In the genomic region with DNA sequence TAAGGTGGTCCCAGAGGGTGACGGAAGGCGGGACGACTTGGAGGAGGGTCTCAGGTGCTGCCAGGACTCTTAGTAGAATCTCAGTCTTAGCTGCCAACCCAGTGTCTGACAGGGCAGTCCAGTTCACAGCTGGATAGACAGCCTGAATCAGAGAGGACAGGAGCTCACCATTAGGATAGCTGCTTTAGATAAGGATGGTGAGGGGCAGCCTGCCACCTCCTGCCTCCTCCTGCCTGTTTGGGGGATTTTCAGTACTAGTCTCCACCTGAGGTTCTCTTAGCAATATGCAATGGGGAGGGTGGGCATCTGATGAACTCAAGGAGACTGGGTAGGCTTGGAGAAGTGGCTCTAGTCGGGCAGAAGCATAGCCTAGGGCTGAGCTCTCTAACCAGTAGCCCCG, we compare ENCODE assay signal across 8 mouse cellular contexts. TPM values are rescaled to one million over a fixed set of nuclear protein-coding genes. Genes with fewer than 3 reads are reported as not detected.
DNase-seq lines count a peak whose midpoint lies in the region; ATAC-seq and TF ChIP-seq lines count a peak whose summit lies in the region.

No protein-coding gene starts in this region.

- H3K79me2 ChIP-seq in macrophage (ENCODE audit: inconsistent target), result peaks cover 59% of the 10 kb centered on the region

- H3K4me2 ChIP-seq in heart, embryonic 12.5 days, result peak overlapping the region; percentile 74
- H3K4me2 ChIP-seq in forebrain, postnatal 0 days (ENCODE audit: low read depth), result peak overlapping the region; percentile 85

- no peak for ATAC-seq in heart, embryonic 12.5 days (ENCODE audit: insufficient number of reproducible peaks, low FRiP score)
- ATAC-seq in G1E (ENCODE audit: extremely low read depth, insufficient number of reproducible peaks, low FRiP score, poor library complexity, severe bottlenecking), result no peak
- no peak for ATAC-seq in forebrain, postnatal 0 days

- no peak for DNase-seq in heart, postnatal 4 days
- no peak for DNase-seq in G1E (ENCODE audit: low spot score)
- DNase-seq in forebrain, postnatal 0 days, result peak; percentile 24
- no peak for DNase-seq in gastrocnemius, adult 18-20 months (ENCODE audit: low spot score)
- DNase-seq in left cerebral cortex, postnatal 4 days, result no peak
- no peak for DNase-seq in thymus, postnatal 0 days (ENCODE audit: low spot score)

- H3K4me1 ChIP-seq in heart, embryonic 12.5 days (replicated peaks), result peaks cover 40% of the 10 kb centered on the region
- peaks cover 49% of the 10 kb centered on the region for H3K4me1 ChIP-seq in G1E (ENCODE audit: insufficient read depth, low read depth, low read length)
- peaks cover 16% of the 10 kb centered on the region for H3K4me1 ChIP-seq in forebrain, postnatal 0 days (ENCODE audit: insufficient read depth)

- intact Hi-C loops in left cerebral cortex, postnatal 4 days (cut with DNase I), result no loop called here

- H3K27me3 ChIP-seq in heart, embryonic 12.5 days (replicated peaks), result no peaks in the 10 kb centered on the region
- no peaks in the 10 kb centered on the region for H3K27me3 ChIP-seq in G1E (ENCODE audit: insufficient read depth, low read length)
- no peaks in the 10 kb centered on the region for H3K27me3 ChIP-seq in forebrain, postnatal 0 days (ENCODE audit: insufficient read depth, low read length)

- no peaks in the 10 kb centered on the region for H3K9me3 ChIP-seq in heart, embryonic 12.5 days (replicated peaks)
- H3K9me3 ChIP-seq in G1E (replicated peaks), result no peaks in the 10 kb centered on the region
- H3K9me3 ChIP-seq in forebrain, postnatal 0 days (ENCODE audit: low read length), result no peaks in the 10 kb centered on the region

- WGBS in heart, embryonic 12.5 days, result 48% methylated on average over 5 of the region's 5 CpGs
- 43% methylated on average over 5 of the region's 5 CpGs for WGBS in forebrain, postnatal 0 days
- 74% methylated on average over 5 of the region's 5 CpGs for WGBS in macrophage (ENCODE audit: missing documents)

- H3K36me3 ChIP-seq in heart, embryonic 12.5 days, result peaks cover 20% of the 10 kb centered on the region
- peaks cover 60% of the 10 kb centered on the region for H3K36me3 ChIP-seq in G1E (replicated peaks)
- peaks cover 23% of the 10 kb centered on the region for H3K36me3 ChIP-seq in forebrain, postnatal 0 days (ENCODE audit: insufficient read depth)
- peaks cover 15% of the 10 kb centered on the region; the same call in 1 of the 2 replicates for H3K36me3 ChIP-seq in macrophage (ENCODE audit: inconsistent target)

- H3K27ac ChIP-seq in heart, embryonic 12.5 days (ENCODE audit: poor library complexity, severe bottlenecking), result peak overlapping the region; percentile 96; the same call in 1 of the 2 replicates
- no peak overlapping the region; the same call in 1 of the 2 replicates for H3K27ac ChIP-seq in forebrain, postnatal 0 days (ENCODE audit: low read depth, low read length)
- H3K27ac ChIP-seq in macrophage, result peak overlapping the region; percentile 62

- TF ChIP-seq CTCF in G1E (IDR thresholded peaks at IDR 0.05; ENCODE audit: low read depth, low read length), result no peak
- no peak for TF ChIP-seq CTCF in forebrain, postnatal 0 days (IDR thresholded peaks at IDR 0.05; ENCODE audit: low read depth)

- peak overlapping the region; percentile 94 for H3K9ac ChIP-seq in heart, embryonic 12.5 days
- peak overlapping the region; percentile 90 for H3K9ac ChIP-seq in forebrain, postnatal 0 days

- H3K4me3 ChIP-seq in heart, embryonic 12.5 days, result peak overlapping the region; percentile 89
- peak overlapping the region; percentile 89 for H3K4me3 ChIP-seq in G1E (ENCODE audit: low read depth, low read length)
- H3K4me3 ChIP-seq in forebrain, postnatal 0 days (ENCODE audit: low read depth, low read length), result peak overlapping the region; percentile 85
- peak overlapping the region; percentile 81 for H3K4me3 ChIP-seq in macrophage (ENCODE audit: inconsistent target)

RNA-seq across cellular contexts. Expression of a gene that starts 0.9 kb away (rescaled TPM):
- polyA plus RNA-seq in heart, embryonic 12.5 days (2016; fragmentation: Nextera tagmentation; extraction: Ambion mirVana), result 67.9 and 74.2 TPM in 2 replicates
- total RNA-seq in heart, postnatal 4 days (2021), result 100 to 1,000 TPM; 379 to 401 TPM
- 28.6 and 44.4 TPM in 2 replicates for total RNA-seq in G1E (2014; fragmentation: Nextera tagmentation)
- 16.1 and 17.2 TPM in 2 replicates for total RNA-seq in G1E (2017)
- polyA plus RNA-seq in G1E (2012), result 34.2 and 43.2 TPM in 2 replicates
- 28.0 and 33.6 TPM in 2 replicates for total RNA-seq in forebrain, postnatal 0 days (2014; rRNA removed)
- 20.7 and 24.0 TPM in 2 replicates for polyA plus RNA-seq in forebrain, postnatal 0 days (2015; fragmentation: Nextera tagmentation; extraction: Ambion mirVana)
- 10 to 100 TPM in 23 of 26 experiments, 1 to 10 TPM in 3; 5.1 to 67.3 (median 23.7) TPM for total RNA-seq in macrophage (2018; cell fraction: chromatin; rRNA removed)
- total RNA-seq in macrophage (2018; cell fraction: cytosol; rRNA removed), result 10 to 100 TPM; 28.0 to 69.0 (median 38.0) TPM
- total RNA-seq in macrophage (2018; cell fraction: nucleus; rRNA removed), result 10 to 100 TPM in 25 of 26 experiments, 1 to 10 TPM in 1; 9.1 to 56.5 (median 24.8) TPM
- polyA plus RNA-seq in macrophage (2018), result 37.2 to 68.4 TPM (median 59.5 TPM) in 3 replicates
- 100 to 1,000 TPM; 378 to 382 TPM for total RNA-seq in gastrocnemius, adult 18-20 months (2021)
- 10 to 100 TPM; 33.2 to 33.3 TPM for total RNA-seq in left cerebral cortex, postnatal 4 days (2021)
- polyA plus RNA-seq in thymus, postnatal 0 days (2015; fragmentation: Nextera tagmentation; extraction: Ambion mirVana), result 7.9 and 10.2 TPM in 2 replicates

RNA-seq across cellular contexts. Expression of a gene that starts 1.2 kb away (rescaled TPM):
- 107 and 115 TPM in 2 replicates for polyA plus RNA-seq in heart, embryonic 12.5 days (2016; fragmentation: Nextera tagmentation; extraction: Ambion mirVana)
- 100 to 1,000 TPM; 139 TPM for total RNA-seq in heart, postnatal 4 days (2021)
- total RNA-seq in G1E (2014; fragmentation: Nextera tagmentation) (87.0 and 106 TPM in 2 replicates), G1E (2017) (74.1 and 81.5 TPM in 2 replicates)
- polyA plus RNA-seq in G1E (2012) (502 and 583 TPM in 2 replicates), macrophage (2018) (54.9 to 121 TPM (median 116 TPM) in 3 replicates)
- total RNA-seq in forebrain, postnatal 0 days (2014; rRNA removed), result 129 and 132 TPM in 2 replicates
- 143 and 148 TPM in 2 replicates for polyA plus RNA-seq in forebrain, postnatal 0 days (2015; fragmentation: Nextera tagmentation; extraction: Ambion mirVana)
- total RNA-seq in macrophage (2018; cell fraction: chromatin; rRNA removed), result 100 to 1,000 TPM in 11 of 26 experiments, 10 to 100 TPM in 15; 20.3 to 162 (median 87.2) TPM
- total RNA-seq in macrophage (2018; cell fraction: cytosol; rRNA removed), result 100 to 1,000 TPM in 12 of 26 experiments, 10 to 100 TPM in 14; 72.0 to 130 (median 96.1) TPM
- total RNA-seq in macrophage (2018; cell fraction: nucleus; rRNA removed), result 100 to 1,000 TPM in 12 of 26 experiments, 10 to 100 TPM in 14; 38.4 to 151 (median 88.4) TPM
- total RNA-seq in gastrocnemius, adult 18-20 months (2021), result 10 to 100 TPM; 62.9 to 65.1 TPM
- total RNA-seq in left cerebral cortex, postnatal 4 days (2021), result 100 to 1,000 TPM; 145 to 153 TPM
- 127 and 128 TPM in 2 replicates for polyA plus RNA-seq in thymus, postnatal 0 days (2015; fragmentation: Nextera tagmentation; extraction: Ambion mirVana)

RNA-seq across cellular contexts. Expression of a gene that starts 22.6 kb away (rescaled TPM):
- polyA plus RNA-seq in heart, embryonic 12.5 days (2016; fragmentation: Nextera tagmentation; extraction: Ambion mirVana), result 21.9 and 22.2 TPM in 2 replicates
- total RNA-seq in heart, postnatal 4 days (2021), result 10 to 100 TPM; 14.2 to 14.6 TPM
- total RNA-seq in G1E (2014; fragmentation: Nextera tagmentation) (16.0 and 17.3 TPM in 2 replicates), G1E (2017) (23.2 and 25.0 TPM in 2 replicates)
- polyA plus RNA-seq in G1E (2012) (25.8 and 28.0 TPM in 2 replicates), macrophage (2018) (18.7 to 21.3 TPM (median 18.7 TPM) in 3 replicates)
- 52.2 and 92.4 TPM in 2 replicates for total RNA-seq in forebrain, postnatal 0 days (2014; rRNA removed)
- 40.1 and 44.7 TPM in 2 replicates for polyA plus RNA-seq in forebrain, postnatal 0 days (2015; fragmentation: Nextera tagmentation; extraction: Ambion mirVana)
- 10 to 100 TPM in 17 of 26 experiments, 1 to 10 TPM in 9; 2.1 to 42.4 (median 19.5) TPM for total RNA-seq in macrophage (2018; cell fraction: chromatin; rRNA removed)
- 10 to 100 TPM in 23 of 26 experiments, 1 to 10 TPM in 3; 5.4 to 23.8 (median 16.5) TPM for total RNA-seq in macrophage (2018; cell fraction: cytosol; rRNA removed)
- total RNA-seq in macrophage (2018; cell fraction: nucleus; rRNA removed), result 10 to 100 TPM in 23 of 26 experiments, 1 to 10 TPM in 3; 4.6 to 53.0 (median 19.3) TPM
- 1 to 10 TPM; 4.9 to 6.9 TPM for total RNA-seq in gastrocnemius, adult 18-20 months (2021)
- 10 to 100 TPM; 41.1 to 43.9 TPM for total RNA-seq in left cerebral cortex, postnatal 4 days (2021)
- polyA plus RNA-seq in thymus, postnatal 0 days (2015; fragmentation: Nextera tagmentation; extraction: Ambion mirVana), result 27.8 and 28.1 TPM in 2 replicates

RNA-seq across cellular contexts. Expression of a gene that starts 50.6 kb away (rescaled TPM):
- 32.7 and 33.6 TPM in 2 replicates for polyA plus RNA-seq in heart, embryonic 12.5 days (2016; fragmentation: Nextera tagmentation; extraction: Ambion mirVana)
- 10 to 100 TPM; 52.4 to 63.5 TPM for total RNA-seq in heart, postnatal 4 days (2021)
- 9.5 and 12.0 TPM in 2 replicates for total RNA-seq in G1E (2014; fragmentation: Nextera tagmentation)
- 9.2 and 13.5 TPM in 2 replicates for total RNA-seq in G1E (2017)
- polyA plus RNA-seq in G1E (2012), result 8.1 and 9.0 TPM in 2 replicates
- total RNA-seq in forebrain, postnatal 0 days (2014; rRNA removed), result 57.4 and 70.8 TPM in 2 replicates
- polyA plus RNA-seq in forebrain, postnatal 0 days (2015; fragmentation: Nextera tagmentation; extraction: Ambion mirVana), result 24.4 and 28.6 TPM in 2 replicates
- 10 to 100 TPM in 18 of 26 experiments, 1 to 10 TPM in 8; 2.6 to 42.5 (median 15.0) TPM for total RNA-seq in macrophage (2018; cell fraction: chromatin; rRNA removed)
- total RNA-seq in macrophage (2018; cell fraction: cytosol; rRNA removed), result 1 to 10 TPM; 2.3 to 7.8 (median 4.8) TPM
- 10 to 100 TPM in 13 of 26 experiments, 1 to 10 TPM in 13; 2.4 to 26.8 (median 9.4) TPM for total RNA-seq in macrophage (2018; cell fraction: nucleus; rRNA removed)
- polyA plus RNA-seq in macrophage (2018), result 2.4 to 7.5 TPM (median 4.1 TPM) in 3 replicates
- 10 to 100 TPM; 24.8 to 31.0 TPM for total RNA-seq in gastrocnemius, adult 18-20 months (2021)
- 10 to 100 TPM; 69.7 to 76.5 TPM for total RNA-seq in left cerebral cortex, postnatal 4 days (2021)
- 7.6 and 10.6 TPM in 2 replicates for polyA plus RNA-seq in thymus, postnatal 0 days (2015; fragmentation: Nextera tagmentation; extraction: Ambion mirVana)

RNA-seq across cellular contexts. Expression of a gene that starts 55.5 kb away (rescaled TPM):
- polyA plus RNA-seq in heart, embryonic 12.5 days (2016; fragmentation: Nextera tagmentation; extraction: Ambion mirVana), result 117 and 130 TPM in 2 replicates
- 10 to 100 TPM; 72.7 to 73.7 TPM for total RNA-seq in heart, postnatal 4 days (2021)
- total RNA-seq in G1E (2014; fragmentation: Nextera tagmentation) (20.8 and 24.8 TPM in 2 replicates), G1E (2017) (31.3 and 47.2 TPM in 2 replicates)
- polyA plus RNA-seq in G1E (2012) (23.3 and 24.9 TPM in 2 replicates), macrophage (2018) (24.8 to 34.0 TPM (median 33.1 TPM) in 3 replicates)
- 291 and 292 TPM in 2 replicates for total RNA-seq in forebrain, postnatal 0 days (2014; rRNA removed)
- 147 and 156 TPM in 2 replicates for polyA plus RNA-seq in forebrain, postnatal 0 days (2015; fragmentation: Nextera tagmentation; extraction: Ambion mirVana)
- total RNA-seq in macrophage (2018; cell fraction: chromatin; rRNA removed), result 100 to 1,000 TPM in 11 of 26 experiments, 10 to 100 TPM in 15; 25.4 to 161 (median 85.8) TPM
- total RNA-seq in macrophage (2018; cell fraction: cytosol; rRNA removed), result 10 to 100 TPM; 21.0 to 34.8 (median 27.6) TPM
- total RNA-seq in macrophage (2018; cell fraction: nucleus; rRNA removed), result 10 to 100 TPM; 17.9 to 95.1 (median 49.4) TPM
- total RNA-seq in gastrocnemius, adult 18-20 months (2021), result 10 to 100 TPM; 15.7 to 17.5 TPM
- total RNA-seq in left cerebral cortex, postnatal 4 days (2021), result 100 to 1,000 TPM; 161 to 176 TPM
- 66.9 and 77.5 TPM in 2 replicates for polyA plus RNA-seq in thymus, postnatal 0 days (2015; fragmentation: Nextera tagmentation; extraction: Ambion mirVana)

Comparison
In these comparisons a context has a peak if more than half of its experiments do, and no peak if none do; other contexts are left out.
1. RNA of a gene that starts 0.9 kb away (total RNA-seq): 379 to 401 TPM in heart, postnatal 4 days and 378 to 382 TPM in gastrocnemius, adult 18-20 months; 16.1 to 44.4 TPM in G1E, 28.0 to 33.6 TPM in forebrain, postnatal 0 days and 33.2 to 33.3 TPM in left cerebral cortex, postnatal 4 days; every median in the first group is over 4 times any median in the second.
2. Peak in every context shown above with its lines, with median percentiles within 50 percentile points of each other: H3K4me3 ChIP-seq.